Mouse (Mus musculus) lung, postnatal 0 days (tissue): Measurements from ENCODE around the gene Fpgs. TPM values are rescaled to one million over a fixed set of nuclear protein-coding genes. Genes with fewer than 3 reads are reported as not detected.

ENCODE experiments used
- ATAC-seq: fragments of 200-750 bp; cut with Nextera tagmentation; 2 replicates; pipeline ENCODE4 v1.8.0; 2017; ENCODE audit warnings: moderate library complexity
- DNase-seq: peaks from one replicate; pipeline ENCODE4 v3.0.0-alpha.2; 2016; ENCODE audit warnings: low spot score
- H3K27ac ChIP-seq: fragments of 300-500 bp; sonication (generic); 2 replicates; pipeline ENCODE4 v1.5.1; 2014; ENCODE audit warnings: antibody characterized with exemption, mild to moderate bottlenecking, low read length, mixed read lengths
- H3K27me3 ChIP-seq: fragments of 300-500 bp; sonication (generic); replicated peaks from 2 replicates; pipeline ENCODE4 v1.6.1; 2014; ENCODE audit warnings: low read length, mixed read lengths; ENCODE audit not compliant: insufficient read depth
- H3K36me3 ChIP-seq: fragments of 300-500 bp; sonication (generic); 2 replicates; pipeline ENCODE4 v1.6.1; 2014; ENCODE audit warnings: low read length, mixed read lengths; ENCODE audit not compliant: insufficient read depth
- H3K4me1 ChIP-seq: fragments of 300-500 bp; sonication (generic); 2 replicates; pipeline ENCODE4 v1.6.1; 2014; ENCODE audit warnings: antibody characterized with exemption, low read depth, low read length, mixed read lengths; ENCODE audit not compliant: insufficient read depth
- H3K4me2 ChIP-seq: fragments of 300-500 bp; sonication (generic); replicated peaks from 2 replicates; pipeline ENCODE4 v1.6.1; 2014; ENCODE audit warnings: low read depth, mild to moderate bottlenecking, low read length, moderate library complexity, mixed read lengths
- H3K4me3 ChIP-seq: fragments of 300-500 bp; sonication (generic); 2 replicates; pipeline ENCODE4 v1.5.1; 2014; ENCODE audit warnings: low read depth, low read length
- H3K9ac ChIP-seq: fragments of 300-500 bp; sonication (generic); replicated peaks from 2 replicates; pipeline ENCODE4 v1.6.1; 2014; ENCODE audit warnings: low read depth, mild to moderate bottlenecking
- H3K9me3 ChIP-seq: fragments of 300-500 bp; sonication (generic); 2 replicates; pipeline ENCODE4 v1.6.1; 2016; ENCODE audit warnings: low read length, mixed read lengths
- CTCF ChIP-seq: IDR thresholded peaks from 2 replicates; pipeline ENCODE4 v1.5.1; 2016; ENCODE audit warnings: antibody characterized with exemption, mild to moderate bottlenecking
- EP300 ChIP-seq: IDR thresholded peaks from 2 replicates; pipeline ENCODE4 v1.6.1; 2016; ENCODE audit warnings: antibody characterized with exemption, mild to moderate bottlenecking, control low read depth
- whole genome bisulfite sequencing: fragments of 180-500 bp; shearing (Covaris S2); extraction: QIAGEN DNeasy Blood & Tissue Kit; methylation state at CpG from one replicate; pipeline ENCODE4 v1.1.7; 2014; 5-methylcytosine and 5-hydroxymethylcytosine counted together
- polyA plus RNA-seq: library from polyadenylated mRNA; unstranded; fragments of >200 nt; fragmentation: Nextera tagmentation; extraction: Ambion mirVana; gene quantifications from 2 replicates; pipeline ENCODE4 v1.2.1, GENCODE M21; 2015

Gene Fpgs
- polyA plus RNA-seq, 1 experiment from 2014 or later: 15.6 TPM

GRCm38 (mm10) chr2:32744272-32744982 is 40.5 kb upstream of the Fpgs start:
- no peak overlapping the region for H3K9ac ChIP-seq
- no peak overlapping the region for H3K4me3 ChIP-seq
- no peak overlapping the region for H3K27ac ChIP-seq
- no peak overlapping the region for H3K4me2 ChIP-seq
- WGBS: 57% methylated on average over 15 of the region's 15 CpGs
- no peaks in the 10 kb centered on the region for H3K9me3 ChIP-seq
- H3K4me1 ChIP-seq: peaks cover 9% of the 10 kb centered on the region; the same call in 1 of the 2 replicates
- H3K36me3 ChIP-seq: 0 out of 2 replicates have a peak, but pooled peaks cover 5% of the 10 kb centered on the region
- TF ChIP-seq CTCF: no peak
- no peak for TF ChIP-seq EP300
- DNase-seq (no peak), ATAC-seq (no peak)
- H3K27me3 ChIP-seq: no peaks in the 10 kb centered on the region

DNA sequence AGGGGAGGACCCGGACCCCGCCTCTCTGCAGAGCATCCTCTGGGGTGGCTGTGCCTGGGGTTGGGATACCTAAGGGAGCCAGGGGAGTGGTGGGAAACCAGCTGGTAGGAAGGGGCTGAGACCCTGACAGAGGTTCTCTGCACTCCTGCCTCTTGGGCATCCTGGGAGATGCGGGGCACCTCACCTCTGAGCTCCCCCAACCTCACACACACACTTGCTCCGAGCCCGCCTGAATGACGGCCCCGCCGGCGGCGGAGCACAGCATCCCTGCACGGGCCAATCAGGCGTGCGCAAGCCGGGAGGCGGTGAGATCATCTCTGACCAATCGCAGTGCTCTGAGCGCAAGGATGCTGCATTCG is 38.2 kb upstream of the Fpgs start:
- Histone ChIP-seq H3K4me3 (no peak overlapping the region), H3K4me2 (no peak overlapping the region), H3K4me1 (peaks cover 9% of the 10 kb centered on the region; the same call in 1 of the 2 replicates), H3K27ac (no peak overlapping the region), H3K27me3 (no peaks in the 10 kb centered on the region), H3K9ac (no peak overlapping the region), H3K36me3 (no peaks in the 10 kb centered on the region), H3K9me3 (no peaks in the 10 kb centered on the region)
- DNase-seq (no peak), ATAC-seq (peak; percentile 3; the same call in 1 of the 2 replicates)
- TF ChIP-seq CTCF: no peak
- no peak for TF ChIP-seq EP300
- 28% methylated on average over 16 of the region's 18 CpGs for WGBS

DNA sequence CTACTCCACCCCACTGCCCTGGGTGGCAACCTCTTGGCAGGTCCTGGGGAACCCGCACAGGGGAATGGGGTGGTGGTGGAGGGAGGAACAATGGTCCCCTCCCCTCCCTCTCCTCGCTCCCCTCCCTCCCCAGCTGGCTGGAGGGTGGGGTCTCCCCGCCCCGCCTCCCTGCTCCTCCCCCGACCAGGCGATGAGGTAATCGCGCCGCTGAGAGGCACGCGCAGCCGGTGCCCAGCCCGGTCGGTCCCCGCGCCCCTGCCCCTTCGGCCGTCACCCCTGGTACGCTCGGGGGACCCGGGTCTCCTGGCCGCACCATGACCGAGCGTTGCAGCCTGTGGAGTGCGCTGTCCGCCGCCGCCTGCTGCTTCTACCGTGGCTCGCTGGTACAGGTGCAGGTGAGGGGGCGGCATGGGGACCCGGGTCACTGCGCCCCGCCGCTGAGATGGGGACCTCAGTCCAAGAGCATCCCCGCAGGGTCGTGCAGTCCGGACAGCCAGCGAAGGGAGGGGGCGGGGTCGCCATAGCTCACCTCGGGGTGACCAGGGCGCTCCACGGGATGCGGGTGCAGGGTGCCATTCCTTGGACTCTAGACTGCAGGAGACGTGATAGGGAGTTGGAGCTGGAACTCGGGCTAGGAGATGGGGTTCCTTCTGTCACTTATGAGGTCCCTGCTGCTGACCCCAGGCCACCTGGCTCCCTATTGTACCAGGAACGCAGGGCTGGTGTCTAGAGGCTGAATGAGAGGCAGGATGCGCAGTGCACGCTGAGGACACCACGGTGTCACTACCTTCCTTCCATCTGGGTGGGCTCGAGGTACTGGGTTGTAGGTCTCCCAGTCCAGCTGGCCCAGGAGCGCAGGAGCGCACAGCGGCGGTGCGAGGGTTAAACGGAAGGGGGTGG is 37.6 kb upstream of the Fpgs start:
- Histone ChIP-seq H3K9me3 (no peaks in the 10 kb centered on the region), H3K27ac (peak overlapping the region; percentile 1; the same call in 1 of the 2 replicates), H3K4me3 (peak overlapping the region; percentile 26), H3K27me3 (no peaks in the 10 kb centered on the region), H3K4me1 (peaks cover 9% of the 10 kb centered on the region; the same call in 1 of the 2 replicates), H3K36me3 (no peaks in the 10 kb centered on the region), H3K4me2 (peak overlapping the region; percentile 61), H3K9ac (no peak overlapping the region)
- DNase-seq: peak; percentile 62
- no peak for TF ChIP-seq CTCF
- TF ChIP-seq EP300: no peak
- peak; percentile 70 for ATAC-seq
- WGBS: 18% methylated on average over 46 of the region's 58 CpGs

- WGBS: 18% methylated on average over 11 of the region's 11 CpGs
- no peaks in the 10 kb centered on the region for H3K27me3 ChIP-seq
- TF ChIP-seq EP300: no peak
- TF ChIP-seq CTCF: no peak
- peak within 1 kb of the TSS; percentile 61 for H3K4me2 ChIP-seq
- H3K4me1 ChIP-seq: peaks cover 9% of the 10 kb centered on the region; the same call in 1 of the 2 replicates
- peak; percentile 0; the same call in 1 of the 2 replicates for ATAC-seq
- no peak within 1 kb of the TSS for H3K9ac ChIP-seq
- no peaks in the 10 kb centered on the region for H3K36me3 ChIP-seq
- no peaks in the 10 kb centered on the region for H3K9me3 ChIP-seq
- no peak for DNase-seq
- H3K4me3 ChIP-seq: peak within 1 kb of the TSS; percentile 26
- peak within 1 kb of the TSS; percentile 1; the same call in 1 of the 2 replicates for H3K27ac ChIP-seq
Observed at GRCm38 (mm10) chr2:32740916-32741272, 36.9 kb upstream of the Fpgs start, which contains the start of gene 6330409D20Rik. Gene 6330409D20Rik (minus strand): TSS chr2:32741016.

GRCm38 (mm10) chr2:32739311-32739710 is 35.4 kb upstream of the Fpgs start:
- Histone ChIP-seq H3K4me2 (no peak overlapping the region), H3K9ac (no peak overlapping the region), H3K9me3 (no peaks in the 10 kb centered on the region), H3K4me1 (peaks cover 9% of the 10 kb centered on the region; the same call in 1 of the 2 replicates), H3K36me3 (no peaks in the 10 kb centered on the region), H3K4me3 (no peak overlapping the region), H3K27ac (no peak overlapping the region), H3K27me3 (no peaks in the 10 kb centered on the region)
- DNase-seq (no peak), ATAC-seq (no peak)
- TF ChIP-seq EP300: no peak
- no peak for TF ChIP-seq CTCF
- WGBS: 53% methylated on average over 4 of the region's 4 CpGs

DNA sequence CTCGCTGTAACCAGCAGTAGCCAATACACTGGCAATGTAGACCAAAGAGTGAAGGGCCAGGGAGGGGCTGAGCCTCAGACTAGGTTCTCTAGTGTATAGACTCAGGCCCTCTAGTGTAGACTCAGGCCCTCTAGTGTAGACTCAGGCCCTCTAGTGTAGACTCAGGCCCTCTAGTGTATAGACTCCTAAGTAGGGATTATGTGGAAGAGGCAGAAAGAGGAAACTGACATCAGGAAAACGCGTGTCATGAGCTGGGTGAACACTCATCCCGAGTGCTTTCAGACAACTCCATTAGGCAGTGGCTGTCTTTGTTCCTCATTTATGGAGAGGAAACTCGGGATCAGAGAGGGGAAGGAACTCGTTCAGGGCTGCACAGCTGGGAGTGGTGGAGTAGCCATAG is 33.1 kb upstream of the Fpgs start:
- peaks cover 13% of the 10 kb centered on the region; the same call in 1 of the 2 replicates for H3K4me1 ChIP-seq
- WGBS: 32% methylated on average over 6 of the region's 6 CpGs
- TF ChIP-seq EP300 (no peak), CTCF (peak; percentile 12; the same call in 1 of the 2 replicates)
- no peak overlapping the region for H3K4me2 ChIP-seq
- ATAC-seq (no peak), DNase-seq (no peak)
- no peaks in the 10 kb centered on the region for H3K9me3 ChIP-seq
- H3K36me3 ChIP-seq: no peaks in the 10 kb centered on the region
- H3K4me3 ChIP-seq: no peak overlapping the region
- no peak overlapping the region for H3K9ac ChIP-seq
- no peaks in the 10 kb centered on the region for H3K27me3 ChIP-seq
- peak overlapping the region; percentile 51; the same call in 1 of the 2 replicates for H3K27ac ChIP-seq
